Mouse (Mus musculus): ENCODE results near the gene Gm26661. TPM values are rescaled to one million over a fixed set of nuclear protein-coding genes. Genes with fewer than 3 reads are reported as not detected.

Gm26661 gene
- total RNA-seq, 2 experiments from 2014 or later: not detected

- DNase-seq: no peak
These were observed 30.0 kb downstream of the Gm26661 start for GRCm38 (mm10) chr14:7821341-7821740.

GRCm38 (mm10) chr14:7822693-7823092 lies 31.3 kb downstream of the Gm26661 start:
- no peak for DNase-seq

- DNase-seq: no peak
These were observed 33.4 kb downstream of the Gm26661 start for GRCm38 (mm10) chr14:7824651-7825268.

- DNase-seq: peak; percentile 26
These were observed 35.0 kb downstream of the Gm26661 start for GRCm38 (mm10) chr14:7826151-7826937.

- DNase-seq: no peak
These were observed 37.8 kb downstream of the Gm26661 start for GRCm38 (mm10) chr14:7829181-7829580.

GRCm38 (mm10) chr14:7831770-7832439 lies 40.5 kb downstream of the Gm26661 start:
- no peak for DNase-seq

- no peak for DNase-seq
These were observed 41.0 kb downstream of the Gm26661 start for GRCm38 (mm10) chr14:7832440-7832783.

GRCm38 (mm10) chr14:7833458-7833857 lies 42.1 kb downstream of the Gm26661 start:
- DNase-seq: no peak

GRCm38 (mm10) chr14:7838564-7839089 lies 47.2 kb downstream of the Gm26661 start:
- no peak for DNase-seq

GRCm38 (mm10) chr14:7839950-7840514 lies 48.6 kb downstream of the Gm26661 start:
- no peak for DNase-seq

Other genes starting within 250 kb of the Gm26661 start
- gene Gm3558, start 223.0 kb upstream of the Gm26661 start, total RNA-seq (2021): 1 to 10 TPM; 3.8 to 5.9 TPM
- gene Gm10338, start 196.0 kb upstream of the Gm26661 start, total RNA-seq (2021): not detected
- gene Gm10128, start 147.6 kb upstream of the Gm26661 start, total RNA-seq (2021): not detected
- 10 to 100 TPM; 42.8 to 47.3 TPM for gene Flnb, start 26.4 kb downstream of the Gm26661 start, total RNA-seq (2021)
- not detected for gene Gm45521, start 165.7 kb downstream of the Gm26661 start, total RNA-seq (2021)
- not detected for gene Dnase1l3, start 203.0 kb downstream of the Gm26661 start, total RNA-seq (2021)
- 1 to 10 TPM; 5.1 to 5.8 TPM for gene Abhd6, start 211.3 kb downstream of the Gm26661 start, total RNA-seq (2021)

Measured in heart, postnatal 4 days (tissue).